Mouse (Mus musculus): Measurements from ENCODE around the gene Pgbd5. TPM values are rescaled to one million over a fixed set of nuclear protein-coding genes. Genes with fewer than 3 reads are reported as not detected.

Gene Pgbd5
- polyA plus RNA-seq, 1 experiment from 2014 or later, result 3.2 TPM

- Histone ChIP-seq H3K9ac (replicated peaks; ENCODE audit: low read depth, low read length) (no peak overlapping the region), H3K4me2 (replicated peaks; ENCODE audit: low read depth, low read length) (no peak overlapping the region), H3K4me3 (ENCODE audit: low read depth, low read length) (no peak overlapping the region), H3K4me1 (ENCODE audit: control insufficient read depth, insufficient read depth, low read length) (no peaks in the 10 kb centered on the region), H3K36me3 (ENCODE audit: control insufficient read depth, insufficient read depth, low read length) (no peaks in the 10 kb centered on the region), H3K27me3 (ENCODE audit: control insufficient read depth, insufficient read depth, low read length) (no peaks in the 10 kb centered on the region), H3K9me3 (ENCODE audit: control insufficient read depth, low read depth, low read length) (no peaks in the 10 kb centered on the region), H3K27ac (ENCODE audit: low read length) (no peak overlapping the region)
- WGBS, result 71% methylated on average over 11 of the region's 12 CpGs
- ATAC-seq (ENCODE audit: insufficient number of reproducible peaks, insufficient read depth, low FRiP score, low read depth), result no peak
These were observed 34.8 kb downstream of the Pgbd5 start for GRCm38 (mm10) chr8:124404471-124405260.

- peak; percentile 73 for ATAC-seq (ENCODE audit: insufficient number of reproducible peaks, insufficient read depth, low FRiP score, low read depth)
- Histone ChIP-seq H3K36me3 (ENCODE audit: control insufficient read depth, insufficient read depth, low read length) (no peaks in the 10 kb centered on the region), H3K4me3 (ENCODE audit: low read depth, low read length) (no peak overlapping the region), H3K9ac (replicated peaks; ENCODE audit: low read depth, low read length) (no peak overlapping the region), H3K27ac (ENCODE audit: low read length) (no peak overlapping the region), H3K4me1 (ENCODE audit: control insufficient read depth, insufficient read depth, low read length) (no peaks in the 10 kb centered on the region), H3K27me3 (ENCODE audit: control insufficient read depth, insufficient read depth, low read length) (no peaks in the 10 kb centered on the region), H3K9me3 (ENCODE audit: control insufficient read depth, low read depth, low read length) (no peaks in the 10 kb centered on the region), H3K4me2 (replicated peaks; ENCODE audit: low read depth, low read length) (no peak overlapping the region)
- 32% methylated on average over 3 of the region's 3 CpGs for WGBS
These were observed 35.6 kb downstream of the Pgbd5 start for GRCm38 (mm10) chr8:124403876-124404275.

- H3K4me3 ChIP-seq (ENCODE audit: low read depth, low read length), result no peak overlapping the region
- WGBS, result 81% methylated on average over 11 of the region's 11 CpGs
- H3K4me2 ChIP-seq (replicated peaks; ENCODE audit: low read depth, low read length), result no peak overlapping the region
- H3K9me3 ChIP-seq (ENCODE audit: control insufficient read depth, low read depth, low read length), result no peaks in the 10 kb centered on the region
- H3K27me3 ChIP-seq (ENCODE audit: control insufficient read depth, insufficient read depth, low read length), result no peaks in the 10 kb centered on the region
- no peaks in the 10 kb centered on the region for H3K36me3 ChIP-seq (ENCODE audit: control insufficient read depth, insufficient read depth, low read length)
- ATAC-seq (ENCODE audit: insufficient number of reproducible peaks, insufficient read depth, low FRiP score, low read depth), result no peak
- H3K4me1 ChIP-seq (ENCODE audit: control insufficient read depth, insufficient read depth, low read length), result 0 out of 2 replicates have a peak, but pooled peaks cover 6% of the 10 kb centered on the region
- no peak overlapping the region for H3K9ac ChIP-seq (replicated peaks; ENCODE audit: low read depth, low read length)
- H3K27ac ChIP-seq (ENCODE audit: low read length), result no peak overlapping the region
These were observed 40.0 kb downstream of the Pgbd5 start for GRCm38 (mm10) chr8:124399403-124399861.

GRCm38 (mm10) chr8:124398843-124399402 is 40.5 kb downstream of the Pgbd5 start:
- no peak overlapping the region for H3K9ac ChIP-seq (replicated peaks; ENCODE audit: low read depth, low read length)
- no peak overlapping the region for H3K27ac ChIP-seq (ENCODE audit: low read length)
- no peaks in the 10 kb centered on the region for H3K36me3 ChIP-seq (ENCODE audit: control insufficient read depth, insufficient read depth, low read length)
- H3K4me1 ChIP-seq (ENCODE audit: control insufficient read depth, insufficient read depth, low read length), result 0 out of 2 replicates have a peak, but pooled peaks cover 6% of the 10 kb centered on the region
- H3K4me3 ChIP-seq (ENCODE audit: low read depth, low read length), result no peak overlapping the region
- H3K4me2 ChIP-seq (replicated peaks; ENCODE audit: low read depth, low read length), result no peak overlapping the region
- no peaks in the 10 kb centered on the region for H3K9me3 ChIP-seq (ENCODE audit: control insufficient read depth, low read depth, low read length)
- 36% methylated on average over 12 of the region's 12 CpGs for WGBS
- no peak for ATAC-seq (ENCODE audit: insufficient number of reproducible peaks, insufficient read depth, low FRiP score, low read depth)
- no peaks in the 10 kb centered on the region for H3K27me3 ChIP-seq (ENCODE audit: control insufficient read depth, insufficient read depth, low read length)

- H3K27ac ChIP-seq (ENCODE audit: low read length), result no peak overlapping the region
These were observed 42.0 kb downstream of the Pgbd5 start for GRCm38 (mm10) chr8:124397321-124398065.

GRCm38 (mm10) chr8:124396531-124396930 is 42.9 kb downstream of the Pgbd5 start:
- H3K27ac ChIP-seq (ENCODE audit: low read length), result no peak overlapping the region
- H3K9ac ChIP-seq (replicated peaks; ENCODE audit: low read depth, low read length), result no peak overlapping the region
- WGBS, result 86% methylated on average over 2 of the region's 2 CpGs
- no peaks in the 10 kb centered on the region for H3K9me3 ChIP-seq (ENCODE audit: control insufficient read depth, low read depth, low read length)
- H3K27me3 ChIP-seq (ENCODE audit: control insufficient read depth, insufficient read depth, low read length), result no peaks in the 10 kb centered on the region
- no peak overlapping the region for H3K4me3 ChIP-seq (ENCODE audit: low read depth, low read length)
- no peak overlapping the region for H3K4me2 ChIP-seq (replicated peaks; ENCODE audit: low read depth, low read length)
- H3K36me3 ChIP-seq (ENCODE audit: control insufficient read depth, insufficient read depth, low read length), result no peaks in the 10 kb centered on the region
- no peak for ATAC-seq (ENCODE audit: insufficient number of reproducible peaks, insufficient read depth, low FRiP score, low read depth)
- H3K4me1 ChIP-seq (ENCODE audit: control insufficient read depth, insufficient read depth, low read length), result peaks cover 17% of the 10 kb centered on the region; the same call in 1 of the 2 replicates

More at GRCm38 (mm10) chr8:124397321-124398065, 42.0 kb downstream of the Pgbd5 start:
- Histone ChIP-seq H3K4me3 (ENCODE audit: low read depth, low read length) (no peak overlapping the region), H3K9ac (replicated peaks; ENCODE audit: low read depth, low read length) (no peak overlapping the region), H3K9me3 (ENCODE audit: control insufficient read depth, low read depth, low read length) (no peaks in the 10 kb centered on the region), H3K36me3 (ENCODE audit: control insufficient read depth, insufficient read depth, low read length) (no peaks in the 10 kb centered on the region), H3K27me3 (ENCODE audit: control insufficient read depth, insufficient read depth, low read length) (no peaks in the 10 kb centered on the region), H3K4me1 (ENCODE audit: control insufficient read depth, insufficient read depth, low read length) (peaks cover 17% of the 10 kb centered on the region; the same call in 1 of the 2 replicates), H3K4me2 (replicated peaks; ENCODE audit: low read depth, low read length) (no peak overlapping the region)
- no peak for ATAC-seq (ENCODE audit: insufficient number of reproducible peaks, insufficient read depth, low FRiP score, low read depth)
- 69% methylated on average over 11 of the region's 11 CpGs for WGBS

- no peak for ATAC-seq (ENCODE audit: insufficient number of reproducible peaks, insufficient read depth, low FRiP score, low read depth)
- Histone ChIP-seq H3K4me2 (replicated peaks; ENCODE audit: low read depth, low read length) (0 out of 2 replicates have a peak overlapping the region, but pooled peaks have one; percentile 17), H3K4me1 (ENCODE audit: control insufficient read depth, insufficient read depth, low read length) (peaks cover 17% of the 10 kb centered on the region; the same call in 1 of the 2 replicates), H3K27ac (ENCODE audit: low read length) (peak overlapping the region; percentile 69), H3K36me3 (ENCODE audit: control insufficient read depth, insufficient read depth, low read length) (no peaks in the 10 kb centered on the region), H3K4me3 (ENCODE audit: low read depth, low read length) (no peak overlapping the region), H3K27me3 (ENCODE audit: control insufficient read depth, insufficient read depth, low read length) (no peaks in the 10 kb centered on the region), H3K9me3 (ENCODE audit: control insufficient read depth, low read depth, low read length) (no peaks in the 10 kb centered on the region), H3K9ac (replicated peaks; ENCODE audit: low read depth, low read length) (no peak overlapping the region)
- 42% methylated on average over 7 of the region's 7 CpGs for WGBS
These were observed 44.1 kb downstream of the Pgbd5 start for GRCm38 (mm10) chr8:124395392-124395791.

GRCm38 (mm10) chr8:124394951-124395350 is 44.5 kb downstream of the Pgbd5 start:
- Histone ChIP-seq H3K27ac (ENCODE audit: low read length) (peak overlapping the region; percentile 69), H3K27me3 (ENCODE audit: control insufficient read depth, insufficient read depth, low read length) (no peaks in the 10 kb centered on the region), H3K9me3 (ENCODE audit: control insufficient read depth, low read depth, low read length) (no peaks in the 10 kb centered on the region), H3K4me1 (ENCODE audit: control insufficient read depth, insufficient read depth, low read length) (peaks cover 17% of the 10 kb centered on the region; the same call in 1 of the 2 replicates), H3K9ac (replicated peaks; ENCODE audit: low read depth, low read length) (no peak overlapping the region), H3K4me2 (replicated peaks; ENCODE audit: low read depth, low read length) (0 out of 2 replicates have a peak overlapping the region, but pooled peaks have one; percentile 17), H3K4me3 (ENCODE audit: low read depth, low read length) (no peak overlapping the region), H3K36me3 (ENCODE audit: control insufficient read depth, insufficient read depth, low read length) (no peaks in the 10 kb centered on the region)
- no peak for ATAC-seq (ENCODE audit: insufficient number of reproducible peaks, insufficient read depth, low FRiP score, low read depth)
- 62% methylated on average over 7 of the region's 7 CpGs for WGBS
